Mouse (Mus musculus): ENCODE measurements around the gene Zc3h12d.

GRCm38 (mm10) chr10:7821981-7822380 lies 10.3 kb upstream of the Zc3h12d start:
- TF ChIP-seq GATA1 (IDR thresholded peaks at IDR 0.05; ENCODE audit: borderline replicate concordance, low read length) (no peak), FLI1 (IDR thresholded peaks at IDR 0.05; ENCODE audit: low read length) (no peak)

Measured in megakaryocyte, embryonic 14.5 days (primary cell).